Mouse (Mus musculus) erythroblast, embryonic 14.5 days (primary cell): Measurements from ENCODE around the gene Vstm4.

Experiments
- GATA1 ChIP-seq: IDR thresholded peaks from 2 replicates; pipeline ENCODE4 v1.6.1; 2012; ENCODE audit warnings: low read length, inconsistent platforms, mixed read lengths
- TAL1 ChIP-seq: IDR thresholded peaks from 3 replicates; pipeline ENCODE4 v1.6.1; 2012; ENCODE audit warnings: low read length, inconsistent platforms, mixed read lengths

DNA sequence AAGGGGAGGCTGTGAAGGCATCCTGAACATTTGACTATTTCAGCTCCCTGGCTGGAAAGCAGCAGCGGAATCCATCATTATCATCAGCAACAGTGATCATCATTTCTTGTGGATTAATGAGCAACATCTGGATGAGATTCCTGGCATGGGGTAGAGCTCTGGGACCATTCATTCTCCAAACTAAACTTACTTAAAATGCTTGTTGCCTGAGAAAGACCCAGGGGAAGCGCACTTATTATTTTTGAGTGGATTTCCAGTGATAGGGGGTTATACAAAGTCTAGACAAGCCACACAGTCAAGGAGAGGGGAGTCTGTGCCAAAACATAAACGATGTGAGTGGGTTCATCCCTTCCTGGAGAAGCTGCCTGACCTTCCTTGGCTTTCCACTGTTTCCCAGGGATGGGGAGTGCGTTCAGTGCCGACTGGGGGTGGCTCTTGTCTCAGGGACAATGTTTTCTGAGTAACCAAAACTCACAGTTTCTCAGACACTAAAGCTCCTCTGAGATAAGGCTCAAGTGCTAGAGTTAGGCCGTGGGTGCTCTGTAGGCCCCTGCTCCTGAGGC, 127.7 kb downstream of the Vstm4 start:
- no peak for TF ChIP-seq GATA1
- no peak for TF ChIP-seq TAL1
